Mouse (Mus musculus): ENCODE measurements at regions not wholly inside any gene's neighbourhood (a gene's known extent, or its start where the extent isn't known, plus 50 kb on each side); places are given as distances from the start of the nearest gene placed in this dataset.

DNA sequence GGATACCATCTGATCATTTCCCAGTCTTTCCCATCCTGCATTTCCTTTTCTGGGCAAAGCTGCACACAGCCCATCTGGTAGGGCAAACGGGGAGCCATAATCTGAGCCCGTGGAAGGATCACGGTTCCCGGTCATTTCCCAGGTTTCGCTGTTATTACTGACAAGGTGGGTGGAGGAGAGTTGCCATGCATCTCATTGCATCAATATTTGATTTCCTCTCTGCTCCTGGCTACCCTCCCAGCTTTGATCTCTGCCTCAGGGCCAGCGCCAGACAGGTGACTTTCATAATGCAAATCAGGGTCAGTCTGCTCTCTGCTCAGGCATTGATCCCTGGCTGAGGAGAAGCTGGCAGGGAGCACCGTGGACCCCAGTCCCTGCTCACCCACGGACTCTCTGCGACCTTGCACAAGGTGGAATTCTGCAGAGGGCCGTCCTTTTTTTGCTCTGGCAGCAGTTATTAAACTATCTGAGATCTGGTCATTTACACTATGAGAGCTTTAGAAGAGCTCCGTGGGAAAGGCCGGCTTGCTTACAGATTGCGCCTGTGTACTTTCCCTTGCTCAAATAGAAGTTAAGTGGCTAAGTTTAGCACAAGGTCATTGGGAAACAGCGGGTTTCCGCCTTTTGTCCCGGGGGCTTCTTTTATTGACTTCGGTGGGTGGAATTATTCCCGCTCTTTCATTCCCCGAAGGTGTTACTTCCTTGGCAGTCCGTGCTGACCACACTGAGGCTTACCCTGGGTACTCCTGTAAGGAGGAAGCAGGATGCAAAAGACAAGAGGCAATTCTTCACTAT lies 114.1 kb upstream of the Slit3 start:
- Histone ChIP-seq H3K4me3 (no peak overlapping the region), H3K27ac (no peak overlapping the region; the same call in 1 of the 2 replicates), H3K9me3 (no peaks in the 10 kb centered on the region), H3K4me1 (replicated peaks) (peaks cover 19% of the 10 kb centered on the region), H3K36me3 (no peaks in the 10 kb centered on the region), H3K27me3 (ENCODE audit: insufficient read depth, poor library complexity, severe bottlenecking) (0 out of 2 replicates have a peak, but pooled peaks cover 6% of the 10 kb centered on the region)
- WGBS = 54% methylated on average over 20 of the region's 20 CpGs
- DNase-seq (ENCODE audit: low spot score) = no peak

DNA sequence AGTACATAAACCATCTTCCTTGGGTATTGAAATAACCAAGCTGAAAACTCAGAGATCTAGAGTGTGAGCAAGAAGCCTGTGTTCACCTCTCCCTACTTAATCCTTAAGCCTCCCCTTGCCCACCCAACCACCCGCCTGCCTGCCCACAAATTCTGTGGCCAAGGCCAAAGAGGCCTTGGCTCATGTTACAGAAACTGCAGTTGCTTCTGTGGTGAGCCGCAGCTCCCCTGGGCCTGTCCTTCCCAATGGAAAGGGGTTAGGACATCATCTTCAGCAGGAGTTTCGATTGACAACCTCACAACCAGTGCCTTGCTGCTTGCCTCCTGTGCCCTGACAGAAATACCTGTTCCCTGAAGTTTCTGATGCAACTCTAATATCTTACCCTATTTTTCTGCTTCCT lies 115.9 kb upstream of the Slit3 start:
- Histone ChIP-seq H3K27ac (no peak overlapping the region), H3K36me3 (no peaks in the 10 kb centered on the region), H3K4me3 (no peak overlapping the region), H3K9me3 (no peaks in the 10 kb centered on the region), H3K27me3 (ENCODE audit: insufficient read depth, poor library complexity, severe bottlenecking) (0 out of 2 replicates have a peak, but pooled peaks cover 6% of the 10 kb centered on the region), H3K4me1 (replicated peaks) (peaks cover 14% of the 10 kb centered on the region)
- no peak for DNase-seq (ENCODE audit: low spot score)
- 72% methylated on average over 3 of the region's 3 CpGs for WGBS

DNA sequence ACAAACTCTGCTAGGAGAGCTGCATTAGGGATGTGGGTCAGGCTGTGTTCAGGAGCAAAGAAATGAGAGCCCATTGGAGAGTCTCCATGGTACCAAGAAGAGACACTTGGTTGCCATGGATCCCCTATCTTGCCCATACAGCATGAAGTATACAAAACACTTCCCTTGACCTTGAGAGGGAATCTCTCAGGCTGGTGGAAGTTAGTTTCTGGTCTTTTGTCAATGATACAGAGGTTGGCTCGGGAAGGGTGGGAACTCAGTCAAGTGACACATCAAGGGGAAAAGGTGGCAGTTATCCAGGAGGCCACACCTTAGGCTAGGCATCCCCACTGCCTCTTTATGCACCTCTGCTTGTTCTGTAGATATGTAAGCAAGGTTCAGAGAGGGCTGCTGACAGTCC lies 116.6 kb upstream of the Slit3 start:
- WGBS = 53% methylated on average over 1 of the region's 1 CpGs

DNA sequence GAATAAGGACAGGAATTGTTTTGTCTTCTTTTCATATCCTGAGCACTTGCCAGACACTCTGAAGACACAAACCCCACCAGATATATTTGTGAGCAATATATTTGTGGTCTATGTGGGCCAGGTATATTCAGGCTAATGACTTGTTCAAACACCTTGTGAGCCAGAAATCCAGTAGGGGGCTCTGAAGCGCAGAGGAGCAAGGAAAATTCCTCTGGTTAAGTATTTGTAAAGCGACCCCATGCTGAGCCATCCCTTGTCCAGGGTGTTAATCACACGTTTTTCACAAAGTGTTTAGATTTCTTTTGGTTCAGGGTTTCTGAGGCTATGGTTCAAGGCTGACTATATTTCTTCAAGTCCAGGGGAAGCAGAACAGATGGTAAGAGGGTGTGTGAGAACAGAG lies 117.1 kb upstream of the Slit3 start:
- Histone ChIP-seq H3K9me3 (no peaks in the 10 kb centered on the region), H3K4me3 (no peak overlapping the region), H3K4me1 (replicated peaks) (peaks cover 14% of the 10 kb centered on the region), H3K27ac (no peak overlapping the region), H3K36me3 (no peaks in the 10 kb centered on the region), H3K27me3 (ENCODE audit: insufficient read depth, poor library complexity, severe bottlenecking) (0 out of 2 replicates have a peak, but pooled peaks cover 6% of the 10 kb centered on the region)
- DNase-seq (ENCODE audit: low spot score) = no peak
- WGBS = 25% methylated on average over 3 of the region's 3 CpGs

More for the DNA sequence above, 116.6 kb upstream of the Slit3 start:
- Histone ChIP-seq H3K27me3 (ENCODE audit: insufficient read depth, poor library complexity, severe bottlenecking) (0 out of 2 replicates have a peak, but pooled peaks cover 6% of the 10 kb centered on the region), H3K4me3 (no peak overlapping the region), H3K9me3 (no peaks in the 10 kb centered on the region), H3K4me1 (replicated peaks) (peaks cover 14% of the 10 kb centered on the region), H3K36me3 (no peaks in the 10 kb centered on the region), H3K27ac (no peak overlapping the region)
- no peak for DNase-seq (ENCODE audit: low spot score)

DNA sequence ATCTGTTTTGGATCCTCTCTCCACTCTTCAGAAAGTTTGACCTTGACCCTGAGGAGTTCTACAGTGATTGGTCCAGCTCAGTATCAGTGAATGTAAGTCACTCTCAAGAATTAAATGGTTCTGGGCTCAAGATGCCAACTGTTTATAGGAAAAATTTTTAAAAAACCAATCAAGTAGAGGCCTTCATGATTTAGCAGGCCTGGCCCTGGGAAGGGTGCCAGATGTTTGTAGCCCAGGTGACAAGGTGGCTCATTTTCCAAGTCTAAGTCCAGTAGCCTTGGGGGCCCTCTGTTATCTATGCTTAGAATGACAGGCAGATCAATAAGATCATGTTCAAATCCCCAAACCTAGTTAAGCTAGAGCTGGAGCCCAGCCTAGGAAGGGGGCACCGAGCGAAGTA lies 123.1 kb upstream of the Slit3 start:
- Histone ChIP-seq H3K27ac (no peak overlapping the region), H3K36me3 (no peaks in the 10 kb centered on the region), H3K27me3 (ENCODE audit: insufficient read depth, poor library complexity, severe bottlenecking) (no peaks in the 10 kb centered on the region), H3K4me1 (replicated peaks) (no peaks in the 10 kb centered on the region), H3K9me3 (no peaks in the 10 kb centered on the region), H3K4me3 (no peak overlapping the region)
- 95% methylated on average over 2 of the region's 2 CpGs for WGBS
- no peak for DNase-seq (ENCODE audit: low spot score)

DNA sequence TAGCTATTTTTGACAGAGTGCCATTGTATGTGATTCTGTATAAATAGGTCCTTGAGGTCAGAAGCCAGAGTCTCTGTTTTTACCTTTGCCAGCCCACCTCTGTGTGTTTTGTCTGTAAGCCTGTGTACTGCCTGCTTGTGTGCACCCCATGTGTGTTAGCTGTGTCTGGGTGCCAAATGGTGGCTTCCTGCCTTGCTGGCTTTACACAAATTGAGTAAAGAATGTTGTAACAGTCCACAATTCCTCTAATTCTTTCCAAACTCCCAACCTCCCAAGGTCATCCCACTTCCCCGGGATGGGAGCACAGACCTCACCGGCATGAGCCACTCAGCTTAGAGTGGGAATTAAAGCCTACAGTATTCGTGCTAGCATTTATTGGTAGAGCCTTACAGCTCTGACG lies 125.5 kb upstream of the Slit3 start:
- H3K27ac ChIP-seq = no peak overlapping the region
- no peaks in the 10 kb centered on the region for H3K36me3 ChIP-seq
- no peak overlapping the region for H3K4me3 ChIP-seq
- DNase-seq (ENCODE audit: low spot score) = no peak
- no peaks in the 10 kb centered on the region for H3K27me3 ChIP-seq (ENCODE audit: insufficient read depth, poor library complexity, severe bottlenecking)
- no peaks in the 10 kb centered on the region for H3K4me1 ChIP-seq (replicated peaks)
- H3K9me3 ChIP-seq = no peaks in the 10 kb centered on the region
- 69% methylated on average over 4 of the region's 4 CpGs for WGBS

DNA sequence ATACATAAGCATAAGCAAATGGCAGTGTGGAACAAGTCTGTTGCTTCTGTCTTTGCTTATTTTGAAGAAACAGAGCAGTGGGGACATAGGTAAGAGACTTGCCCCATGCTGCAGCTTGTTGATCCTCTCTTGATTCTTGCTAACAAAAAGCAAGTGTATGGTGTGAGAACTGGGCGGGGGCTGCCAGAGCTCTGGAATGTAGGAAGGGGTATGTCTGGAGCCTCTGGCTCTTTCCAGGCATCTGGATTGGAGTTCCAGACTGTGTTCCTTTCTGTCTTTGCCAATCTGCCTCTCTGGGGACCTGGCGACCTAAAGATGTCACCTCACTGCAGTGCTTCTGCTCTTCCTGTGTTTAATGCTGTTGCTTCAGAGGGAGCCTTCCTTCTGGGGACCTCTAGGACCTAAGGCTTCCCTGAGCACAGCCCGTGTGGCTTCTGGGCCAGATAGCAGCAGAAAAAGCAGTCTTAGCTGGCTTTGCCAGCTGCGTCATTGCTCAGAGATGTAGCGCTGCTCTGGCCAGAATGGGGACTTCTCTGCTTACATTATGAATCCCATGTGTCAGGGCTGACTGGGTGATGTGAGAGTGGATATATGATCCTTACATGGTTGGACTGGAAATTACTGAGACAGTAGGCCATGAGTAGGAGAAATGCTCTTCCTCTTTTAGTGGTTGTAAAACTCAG lies 138.1 kb upstream of the Slit3 start:
- WGBS = 71% methylated on average over 5 of the region's 5 CpGs
- 0 out of 2 replicates have a peak, but pooled peaks cover 5% of the 10 kb centered on the region for H3K4me1 ChIP-seq (replicated peaks)
- no peaks in the 10 kb centered on the region for H3K9me3 ChIP-seq
- no peaks in the 10 kb centered on the region for H3K27me3 ChIP-seq (ENCODE audit: insufficient read depth, poor library complexity, severe bottlenecking)
- no peaks in the 10 kb centered on the region for H3K36me3 ChIP-seq
- no peak overlapping the region for H3K4me3 ChIP-seq
- DNase-seq (ENCODE audit: low spot score) = no peak
- no peak overlapping the region for H3K27ac ChIP-seq

DNA sequence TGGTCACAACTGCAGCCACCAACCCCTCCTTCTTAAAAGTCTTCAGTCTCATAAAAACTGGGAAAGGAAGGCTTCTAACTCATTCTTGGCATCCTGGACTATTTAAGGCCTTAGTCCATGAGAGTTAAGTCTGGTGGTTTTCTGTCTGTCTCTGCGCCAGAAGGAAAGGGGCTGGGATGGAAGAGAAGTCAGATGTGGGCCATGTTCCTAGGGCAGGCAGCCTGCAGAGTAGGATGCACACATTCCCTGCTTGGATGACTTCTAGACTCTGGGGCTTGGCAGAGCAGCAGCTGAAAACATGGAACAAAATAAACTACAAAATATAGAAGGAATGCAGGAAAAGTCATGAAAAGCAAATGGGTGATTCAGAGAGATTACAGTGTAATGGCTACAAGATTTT lies 140.8 kb upstream of the Slit3 start:
- no peaks in the 10 kb centered on the region for H3K27me3 ChIP-seq (ENCODE audit: insufficient read depth, poor library complexity, severe bottlenecking)
- no peak overlapping the region for H3K4me3 ChIP-seq
- 0 out of 2 replicates have a peak, but pooled peaks cover 5% of the 10 kb centered on the region for H3K4me1 ChIP-seq (replicated peaks)
- 86% methylated on average over 1 of the region's 1 CpGs for WGBS
- no peak overlapping the region for H3K27ac ChIP-seq
- no peaks in the 10 kb centered on the region for H3K9me3 ChIP-seq
- H3K36me3 ChIP-seq = no peaks in the 10 kb centered on the region
- DNase-seq (ENCODE audit: low spot score) = no peak

DNA sequence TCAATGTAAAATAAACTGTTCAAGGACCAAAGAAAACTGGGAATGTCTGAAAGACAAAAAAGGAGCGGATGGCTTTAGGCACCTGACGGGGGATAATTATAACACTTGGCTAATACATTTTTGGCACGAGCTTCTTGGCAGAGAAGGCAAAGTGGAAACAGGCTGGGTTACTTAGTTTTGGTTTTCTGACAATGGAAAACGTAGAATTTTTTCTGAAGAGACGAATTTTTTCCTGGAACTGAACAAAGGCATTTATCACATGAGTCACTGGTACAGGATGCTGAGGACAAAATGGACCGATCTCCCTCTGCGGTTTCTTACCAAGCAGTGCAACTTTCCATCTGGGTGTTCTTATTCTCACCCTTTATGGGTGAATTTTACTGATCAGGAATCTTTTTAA lies 143.2 kb upstream of the Slit3 start:
- WGBS = 91% methylated on average over 7 of the region's 7 CpGs
- DNase-seq (ENCODE audit: low spot score) = no peak
- Histone ChIP-seq H3K9me3 (no peaks in the 10 kb centered on the region), H3K27ac (no peak overlapping the region), H3K4me1 (replicated peaks) (0 out of 2 replicates have a peak, but pooled peaks cover 1% of the 10 kb centered on the region), H3K4me3 (no peak overlapping the region), H3K36me3 (no peaks in the 10 kb centered on the region), H3K27me3 (ENCODE audit: insufficient read depth, poor library complexity, severe bottlenecking) (no peaks in the 10 kb centered on the region)

DNA sequence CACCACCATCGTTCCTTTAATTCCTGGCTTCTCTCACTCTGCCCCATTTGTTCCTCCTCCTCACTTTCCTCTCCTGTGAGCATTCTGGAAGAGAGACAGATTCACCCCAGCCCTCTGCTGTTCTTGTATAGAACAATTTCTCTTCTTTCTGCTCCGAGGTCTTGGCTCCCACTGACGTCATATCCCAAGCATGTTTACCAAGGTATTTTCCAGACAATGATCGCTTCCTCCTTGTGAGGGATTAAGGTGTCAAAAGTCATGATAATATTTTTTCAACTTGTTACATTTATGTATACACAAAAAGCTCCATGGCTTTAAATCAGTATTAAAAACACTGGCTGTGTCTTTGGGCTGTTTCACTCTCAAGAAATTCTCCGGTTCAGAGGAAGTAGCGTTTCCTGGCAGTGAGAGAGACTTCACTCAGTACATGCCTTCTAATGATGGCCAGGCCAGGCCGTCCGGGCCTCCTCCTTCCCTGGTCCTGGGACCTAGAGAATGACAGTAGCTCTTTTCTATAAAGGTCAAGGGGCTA lies 142.4 kb upstream of the Spdl1 start:
- Histone ChIP-seq H3K4me3 (no peak overlapping the region), H3K36me3 (no peaks in the 10 kb centered on the region), H3K27ac (no peak overlapping the region), H3K4me1 (replicated peaks) (no peaks in the 10 kb centered on the region), H3K27me3 (ENCODE audit: insufficient read depth, poor library complexity, severe bottlenecking) (no peaks in the 10 kb centered on the region), H3K9me3 (no peaks in the 10 kb centered on the region)
- 78% methylated on average over 8 of the region's 8 CpGs for WGBS
- no peak for DNase-seq (ENCODE audit: low spot score)

DNA sequence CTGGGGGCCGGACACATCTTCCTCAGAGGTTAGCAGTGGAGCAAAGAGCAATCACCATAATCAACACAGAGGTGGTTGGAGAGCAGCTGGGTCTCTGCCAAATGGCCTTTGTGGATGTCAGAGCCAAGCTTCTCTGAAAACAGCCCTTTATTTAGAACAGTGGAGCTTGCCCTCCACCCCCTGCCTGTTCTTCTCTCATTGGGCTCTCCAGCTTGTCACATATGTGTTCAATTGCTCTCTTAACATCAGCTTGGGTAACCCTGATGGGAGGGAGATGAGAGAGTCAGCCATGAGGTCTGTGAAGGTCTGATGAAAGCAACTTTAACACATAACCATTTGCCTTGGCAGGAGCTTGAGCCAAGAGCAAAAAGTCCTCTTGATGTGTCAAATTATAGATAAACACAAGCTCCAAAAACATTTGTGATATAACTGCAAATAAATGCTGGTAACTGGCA lies 140.1 kb upstream of the Spdl1 start:
- no peaks in the 10 kb centered on the region for H3K4me1 ChIP-seq (replicated peaks)
- peak; percentile 7 for DNase-seq (ENCODE audit: low spot score)
- no peaks in the 10 kb centered on the region for H3K27me3 ChIP-seq (ENCODE audit: insufficient read depth, poor library complexity, severe bottlenecking)
- H3K4me3 ChIP-seq = no peak overlapping the region
- no peaks in the 10 kb centered on the region for H3K36me3 ChIP-seq
- H3K27ac ChIP-seq = no peak overlapping the region
- no peaks in the 10 kb centered on the region for H3K9me3 ChIP-seq
- WGBS = 64% methylated on average over 1 of the region's 1 CpGs

DNA sequence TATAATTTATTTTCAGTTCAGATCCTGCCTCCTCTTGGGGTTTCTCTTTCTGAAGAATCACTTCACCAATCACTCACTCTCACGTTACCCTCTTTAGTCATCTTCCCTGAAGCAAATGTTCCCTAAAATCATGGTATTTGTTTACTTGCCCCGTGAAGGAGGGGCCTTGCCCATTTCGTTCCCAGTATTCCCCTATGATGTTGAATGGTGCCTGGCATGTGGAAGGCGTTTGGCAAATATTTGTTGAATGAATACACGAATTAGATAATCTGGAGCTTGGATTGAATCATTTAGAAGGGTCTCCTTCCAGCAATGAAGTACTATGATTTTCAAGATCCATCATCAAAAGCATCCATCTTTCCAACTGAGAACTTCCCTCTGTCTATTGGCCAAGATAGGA lies 139.6 kb upstream of the Spdl1 start:
- Histone ChIP-seq H3K4me1 (replicated peaks) (no peaks in the 10 kb centered on the region), H3K4me3 (no peak overlapping the region), H3K36me3 (no peaks in the 10 kb centered on the region), H3K9me3 (no peaks in the 10 kb centered on the region), H3K27me3 (ENCODE audit: insufficient read depth, poor library complexity, severe bottlenecking) (no peaks in the 10 kb centered on the region), H3K27ac (no peak overlapping the region)
- no peak for DNase-seq (ENCODE audit: low spot score)
- WGBS = 74% methylated on average over 5 of the region's 5 CpGs

DNA sequence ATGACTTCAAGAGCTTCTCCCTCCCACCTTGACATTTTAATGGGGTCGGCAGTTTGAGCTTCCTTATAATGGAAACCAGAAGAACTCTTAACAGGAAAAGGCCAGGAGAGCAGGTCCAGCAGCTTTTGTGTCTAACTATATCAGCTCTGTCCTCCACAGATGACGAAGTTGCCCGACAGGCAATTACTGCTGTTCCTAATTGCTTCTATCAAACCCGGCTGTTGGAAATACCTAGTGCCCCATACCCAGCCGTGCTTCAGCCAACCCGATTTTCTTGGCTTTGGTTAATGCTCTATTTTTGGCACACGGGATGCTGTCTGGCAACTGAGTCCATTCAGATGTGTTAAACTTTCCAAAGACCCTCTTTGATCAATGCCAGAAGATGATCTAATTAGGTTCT lies 125.8 kb upstream of the Spdl1 start:
- Histone ChIP-seq H3K4me1 (replicated peaks) (no peaks in the 10 kb centered on the region), H3K9me3 (no peaks in the 10 kb centered on the region), H3K27ac (no peak overlapping the region), H3K4me3 (no peak overlapping the region), H3K36me3 (no peaks in the 10 kb centered on the region), H3K27me3 (ENCODE audit: insufficient read depth, poor library complexity, severe bottlenecking) (no peaks in the 10 kb centered on the region)
- WGBS = 76% methylated on average over 7 of the region's 7 CpGs
- DNase-seq (ENCODE audit: low spot score) = no peak
